Mouse (Mus musculus): ENCODE results near the gene Nup188. TPM values are rescaled to one million over a fixed set of nuclear protein-coding genes. Genes with fewer than 3 reads are reported as not detected.

The Nup188 gene
- total and polyA plus RNA-seq, 2 experiments from 2014 or later = 11.9 to 32.6 TPM

DNA sequence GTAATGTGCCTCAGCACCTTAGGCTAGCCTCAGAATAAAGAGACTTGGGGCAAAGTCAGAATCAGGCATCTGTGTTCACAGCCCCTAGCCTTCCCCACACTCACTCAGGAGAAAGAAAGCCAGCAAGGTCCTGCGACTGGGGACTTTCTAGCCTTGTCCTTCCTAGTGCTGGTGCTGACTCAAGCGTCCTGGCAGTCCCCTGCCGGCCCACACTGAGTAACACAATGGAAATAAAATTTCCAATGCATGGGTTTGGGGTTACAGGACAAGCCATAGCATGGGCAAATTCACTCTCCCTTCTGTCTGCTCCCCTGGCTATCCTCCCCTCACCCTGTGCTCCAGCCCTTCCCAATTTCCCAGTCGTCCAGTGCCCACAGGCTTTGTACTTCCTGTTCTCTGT is 17.8 kb upstream of the Nup188 start:
- no peak for ATAC-seq
- 63% methylated on average over 4 of the region's 4 CpGs for WGBS

DNA sequence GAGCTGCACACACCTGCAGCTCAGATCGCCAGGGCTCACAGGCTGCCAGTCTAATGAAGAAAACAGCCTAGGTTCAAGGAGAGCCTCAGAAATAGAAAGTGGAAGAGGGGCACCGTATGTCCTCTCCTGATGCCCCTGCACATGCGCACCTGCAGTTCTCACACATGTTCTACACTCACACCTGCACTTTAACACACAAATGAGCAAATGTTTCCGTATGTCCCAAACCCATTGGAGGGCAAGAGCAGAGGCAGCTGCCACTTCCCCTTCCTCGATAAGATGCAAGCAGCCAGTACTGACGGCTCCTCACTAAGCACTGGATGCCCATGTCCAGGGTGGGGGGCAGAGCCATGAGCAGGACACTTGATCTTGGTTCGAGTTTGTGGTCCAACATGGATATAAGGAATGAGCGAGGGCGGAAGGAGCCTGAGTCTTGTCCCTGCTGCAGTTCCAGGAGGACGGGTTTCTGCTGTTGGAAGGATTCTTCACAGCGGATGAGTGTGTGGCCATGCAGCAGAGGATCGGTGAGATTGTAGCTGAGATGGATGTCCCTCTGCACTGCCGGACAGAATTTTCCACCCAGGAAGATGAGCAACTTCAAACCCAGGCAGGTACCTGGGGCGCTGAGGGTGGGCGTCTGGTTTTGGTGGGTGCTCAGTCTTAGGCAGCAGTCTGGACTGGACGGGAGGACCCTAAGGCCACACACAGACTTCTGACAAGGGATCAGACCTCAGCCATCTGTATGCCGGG is 16.8 kb upstream of the Nup188 start:
- peak overlapping the region; percentile 66 for H3K27ac ChIP-seq
- no peaks in the 10 kb centered on the region for H3K9me3 ChIP-seq (ENCODE audit: low read length)
- 90% methylated on average over 17 of the region's 17 CpGs for WGBS
- no peak overlapping the region for H3K9ac ChIP-seq (replicated peaks; ENCODE audit: low read length)
- no peak for DNase-seq (ENCODE audit: low spot score)
- peaks cover 14% of the 10 kb centered on the region for H3K4me1 ChIP-seq (ENCODE audit: insufficient read depth, low read length)
- TF ChIP-seq CTCF (IDR thresholded peaks at IDR 0.05; ENCODE audit: low read depth) = no peak
- H3K4me2 ChIP-seq (ENCODE audit: low read depth, low read length) = no peak overlapping the region
- no peak for ATAC-seq
- no peak overlapping the region for H3K4me3 ChIP-seq (ENCODE audit: low read length)
- H3K27me3 ChIP-seq (ENCODE audit: insufficient read depth, low read length) = no peaks in the 10 kb centered on the region
- peaks cover 3% of the 10 kb centered on the region; the same call in 1 of the 2 replicates for H3K36me3 ChIP-seq (ENCODE audit: insufficient read depth, low read length)

More for the DNA sequence above, 17.8 kb upstream of the Nup188 start:
- no peak overlapping the region for H3K4me2 ChIP-seq (ENCODE audit: low read depth, low read length)
- H3K27ac ChIP-seq = no peak overlapping the region
- peaks cover 24% of the 10 kb centered on the region for H3K4me1 ChIP-seq (ENCODE audit: insufficient read depth, low read length)
- H3K27me3 ChIP-seq (ENCODE audit: insufficient read depth, low read length) = no peaks in the 10 kb centered on the region
- no peak for TF ChIP-seq CTCF (IDR thresholded peaks at IDR 0.05; ENCODE audit: low read depth)
- no peak overlapping the region for H3K9ac ChIP-seq (replicated peaks; ENCODE audit: low read length)
- H3K4me3 ChIP-seq (ENCODE audit: low read length) = no peak overlapping the region
- H3K9me3 ChIP-seq (ENCODE audit: low read length) = no peaks in the 10 kb centered on the region
- peaks cover 13% of the 10 kb centered on the region; the same call in 1 of the 2 replicates for H3K36me3 ChIP-seq (ENCODE audit: insufficient read depth, low read length)
- no peak for DNase-seq (ENCODE audit: low spot score)

DNA sequence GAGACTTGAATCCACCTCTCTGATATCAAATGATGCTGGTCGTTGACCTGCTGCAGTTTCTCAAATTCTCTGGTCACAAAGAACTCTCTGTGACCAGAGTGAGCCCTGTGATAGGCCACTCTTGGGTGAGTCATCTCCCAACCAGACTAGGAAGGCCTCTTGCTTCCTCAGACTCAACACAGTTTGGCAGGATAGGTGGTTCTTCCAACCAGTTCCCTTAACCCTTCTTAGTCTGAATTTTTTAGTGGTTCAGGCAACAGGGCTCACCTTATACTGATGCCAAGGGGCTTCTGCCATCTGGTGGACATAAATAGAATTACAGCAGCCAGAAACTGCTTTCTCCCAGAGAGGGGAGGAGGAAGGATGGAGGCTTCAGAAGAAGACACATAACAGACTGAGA is 16.1 kb upstream of the Nup188 start:
- ATAC-seq (peak; percentile 91), DNase-seq (ENCODE audit: low spot score) (peak; percentile 87)
- Histone ChIP-seq H3K4me3 (ENCODE audit: low read length) (no peak overlapping the region), H3K27ac (peak overlapping the region; percentile 66; the same call in 1 of the 2 replicates), H3K4me1 (ENCODE audit: insufficient read depth, low read length) (peaks cover 7% of the 10 kb centered on the region; the same call in 1 of the 2 replicates), H3K4me2 (ENCODE audit: low read depth, low read length) (no peak overlapping the region), H3K9ac (replicated peaks; ENCODE audit: low read length) (no peak overlapping the region), H3K27me3 (ENCODE audit: insufficient read depth, low read length) (no peaks in the 10 kb centered on the region), H3K36me3 (ENCODE audit: insufficient read depth, low read length) (no peaks in the 10 kb centered on the region), H3K9me3 (ENCODE audit: low read length) (no peaks in the 10 kb centered on the region)
- 35% methylated on average over 1 of the region's 1 CpGs for WGBS
- TF ChIP-seq CTCF (IDR thresholded peaks at IDR 0.05; ENCODE audit: low read depth) = peak; percentile 95

DNA sequence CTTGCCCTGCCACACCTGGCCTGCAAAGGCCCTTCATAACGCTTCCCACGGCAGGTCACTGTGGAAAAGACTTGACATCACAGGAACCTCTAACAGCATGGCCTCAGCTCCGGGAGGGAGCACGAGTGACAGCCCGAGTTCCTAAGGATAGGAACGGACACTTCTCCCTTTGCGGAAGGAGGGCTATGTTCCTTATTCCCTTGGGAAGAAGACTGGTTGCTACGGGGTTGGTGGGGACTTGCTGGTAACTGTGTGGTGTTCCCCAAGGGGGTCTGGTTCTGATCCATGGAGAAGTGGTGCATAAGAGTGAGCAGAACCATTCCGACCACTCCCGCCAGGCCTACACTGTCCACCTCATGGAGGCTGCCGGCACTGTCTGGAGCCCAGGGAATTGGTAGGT is 5.5 kb upstream of the Nup188 start, which contains the start of gene Gm28038:
Gene Gm28038 (plus strand): TSS at position 301 of the 400 bp plus-strand sequence.
- no peak within 1 kb of the TSS for H3K4me2 ChIP-seq (ENCODE audit: low read depth, low read length)
- 94% methylated on average over 11 of the region's 11 CpGs for WGBS
- TF ChIP-seq CTCF (IDR thresholded peaks at IDR 0.05; ENCODE audit: low read depth) = no peak
- H3K9ac ChIP-seq (replicated peaks; ENCODE audit: low read length) = no peak within 1 kb of the TSS
- no peaks in the 10 kb centered on the region for H3K36me3 ChIP-seq (ENCODE audit: insufficient read depth, low read length)
- ATAC-seq = no peak
- H3K27ac ChIP-seq = no peak within 1 kb of the TSS
- H3K4me1 ChIP-seq (ENCODE audit: insufficient read depth, low read length) = 0 out of 2 replicates have a peak, but pooled peaks cover 7% of the 10 kb centered on the region
- no peaks in the 10 kb centered on the region for H3K9me3 ChIP-seq (ENCODE audit: low read length)
- DNase-seq (ENCODE audit: low spot score) = no peak
- H3K4me3 ChIP-seq (ENCODE audit: low read length) = no peak within 1 kb of the TSS
- no peaks in the 10 kb centered on the region for H3K27me3 ChIP-seq (ENCODE audit: insufficient read depth, low read length)

GRCm38 (mm10) chr2:30281651-30282050 is 4.5 kb upstream of the Nup188 start:
- Histone ChIP-seq H3K36me3 (ENCODE audit: insufficient read depth, low read length) (no peaks in the 10 kb centered on the region), H3K9me3 (ENCODE audit: low read length) (no peaks in the 10 kb centered on the region), H3K27me3 (ENCODE audit: insufficient read depth, low read length) (no peaks in the 10 kb centered on the region), H3K9ac (replicated peaks; ENCODE audit: low read length) (no peak overlapping the region), H3K4me3 (ENCODE audit: low read length) (no peak overlapping the region), H3K4me1 (ENCODE audit: insufficient read depth, low read length) (0 out of 2 replicates have a peak, but pooled peaks cover 7% of the 10 kb centered on the region), H3K27ac (no peak overlapping the region), H3K4me2 (ENCODE audit: low read depth, low read length) (no peak overlapping the region)
- ATAC-seq (no peak), DNase-seq (ENCODE audit: low spot score) (no peak)
- WGBS = 78% methylated on average over 3 of the region's 3 CpGs
- no peak for TF ChIP-seq CTCF (IDR thresholded peaks at IDR 0.05; ENCODE audit: low read depth)

- DNase-seq (ENCODE audit: low spot score) (no peak), ATAC-seq (no peak)
- TF ChIP-seq CTCF (IDR thresholded peaks at IDR 0.05; ENCODE audit: low read depth) = no peak
- Histone ChIP-seq H3K27ac (no peak overlapping the region), H3K9me3 (ENCODE audit: low read length) (no peaks in the 10 kb centered on the region), H3K9ac (replicated peaks; ENCODE audit: low read length) (no peak overlapping the region), H3K36me3 (ENCODE audit: insufficient read depth, low read length) (no peaks in the 10 kb centered on the region), H3K4me3 (ENCODE audit: low read length) (no peak overlapping the region), H3K4me1 (ENCODE audit: insufficient read depth, low read length) (peaks cover 19% of the 10 kb centered on the region; the same call in 1 of the 2 replicates), H3K4me2 (ENCODE audit: low read depth, low read length) (no peak overlapping the region), H3K27me3 (ENCODE audit: insufficient read depth, low read length) (no peaks in the 10 kb centered on the region)
- 87% methylated on average over 2 of the region's 2 CpGs for WGBS
Observed at GRCm38 (mm10) chr2:30283193-30283592, 3.0 kb upstream of the Nup188 start.

DNA sequence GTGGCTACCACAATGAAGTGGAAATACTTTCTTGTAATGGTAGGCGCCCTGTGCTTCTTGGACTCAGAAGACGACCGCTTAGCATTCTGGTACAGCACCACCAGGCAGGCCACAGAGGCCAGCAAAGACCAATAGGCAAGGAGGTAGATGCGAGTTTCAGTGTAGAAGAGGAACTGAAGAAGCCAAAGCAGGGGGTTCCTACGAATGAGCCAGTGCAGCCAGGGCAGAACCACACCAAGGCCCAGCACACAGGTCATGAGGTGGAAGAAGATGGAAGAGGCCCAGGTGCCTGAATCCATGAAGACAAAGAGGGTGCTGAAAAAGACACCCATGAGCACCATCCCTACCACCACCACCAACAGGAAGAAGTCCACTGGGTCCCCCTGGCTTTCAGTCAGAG is 1.2 kb upstream of the Nup188 start:
- Histone ChIP-seq H3K4me3 (ENCODE audit: low read length) (peak overlapping the region; percentile 91), H3K27ac (no peak overlapping the region), H3K4me2 (ENCODE audit: low read depth, low read length) (peak overlapping the region; percentile 96), H3K36me3 (ENCODE audit: insufficient read depth, low read length) (no peaks in the 10 kb centered on the region), H3K9me3 (ENCODE audit: low read length) (no peaks in the 10 kb centered on the region), H3K9ac (replicated peaks; ENCODE audit: low read length) (peak overlapping the region; percentile 88; the same call in 1 of the 2 replicates), H3K27me3 (ENCODE audit: insufficient read depth, low read length) (no peaks in the 10 kb centered on the region), H3K4me1 (ENCODE audit: insufficient read depth, low read length) (peaks cover 19% of the 10 kb centered on the region; the same call in 1 of the 2 replicates)
- WGBS = 93% methylated on average over 5 of the region's 5 CpGs
- no peak for TF ChIP-seq CTCF (IDR thresholded peaks at IDR 0.05; ENCODE audit: low read depth)
- DNase-seq (ENCODE audit: low spot score) (no peak), ATAC-seq (no peak)

Data from hindbrain, postnatal 0 days (tissue).